Comparison of ENCODE assay signal across 9 mouse cellular contexts in the genomic region with DNA sequence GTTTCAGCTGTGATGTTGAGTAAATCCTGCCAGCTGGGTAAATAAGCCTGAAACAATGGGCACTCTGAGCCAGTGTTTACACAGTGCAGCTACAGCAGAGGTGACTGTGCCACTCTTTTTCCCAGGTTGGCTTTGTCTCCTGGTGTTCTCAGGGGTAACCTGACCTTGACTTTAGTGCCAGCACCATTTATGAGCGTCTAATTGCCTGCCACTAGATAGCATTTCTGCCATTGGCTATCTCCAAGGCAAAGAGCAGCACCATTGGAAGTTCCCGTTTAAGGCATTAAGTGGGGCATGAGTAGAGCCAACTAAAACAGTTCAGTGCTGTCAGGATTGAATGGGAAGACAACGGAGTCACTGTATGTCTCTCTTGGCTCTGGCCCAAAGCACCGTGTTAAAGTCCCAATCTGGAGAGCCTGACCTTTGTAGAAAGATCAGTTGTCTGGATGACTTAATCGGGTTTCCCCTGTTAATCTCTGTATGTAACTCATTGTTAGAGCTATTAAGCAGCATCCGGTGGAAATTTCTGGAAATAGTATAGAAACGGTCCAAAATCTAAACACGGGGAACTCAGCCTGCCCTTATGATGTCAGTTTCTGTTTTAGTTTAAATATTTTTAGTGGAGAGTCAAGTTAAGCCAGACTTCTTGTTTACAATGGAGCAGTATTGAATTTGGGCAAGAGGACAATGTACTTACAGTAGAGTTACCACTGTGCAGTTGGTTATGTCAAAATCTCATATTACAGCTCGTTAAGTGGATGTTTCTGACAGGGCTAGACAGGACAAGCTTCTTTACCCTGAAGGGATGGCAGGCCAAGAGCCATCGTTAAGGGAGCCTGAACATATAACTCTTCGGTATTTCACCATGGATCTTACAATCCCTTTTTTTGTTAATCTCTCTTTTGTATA. TPM values are rescaled to one million over a fixed set of nuclear protein-coding genes. Genes with fewer than 3 reads are reported as not detected.
DNase-seq lines count a peak whose midpoint lies in the region; ATAC-seq and TF ChIP-seq lines count a peak whose summit lies in the region.
"Had no signal": no experiment of that assay in that cellular context is flagged by ENCODE, and none has a peak within 500 bp of the region (broad histone marks: within the 10 kb centered on the region; RNA-seq: fewer than 3 reads in every experiment).

No protein-coding gene starts in this region.

- peak; percentile 27; the same call in 1 of the 2 replicates for ATAC-seq in forebrain, postnatal 0 days
- ATAC-seq in forebrain, embryonic 11.5 days (replicated peaks; ENCODE audit: low FRiP score), result no peak
- peak; percentile 66 for ATAC-seq in activated CD4-positive, CD25-positive, alpha-beta regulatory T cell, adult 4 months
- ATAC-seq in hindbrain, embryonic 13.5 days (ENCODE audit: low FRiP score), result peak; percentile 57; the same call in 1 of the 2 replicates
- no peak for ATAC-seq in megakaryocyte-erythroid progenitor cell, adult 5-6 weeks (replicated peaks; ENCODE audit: low FRiP score, low TSS enrichment, poor library complexity, severe bottlenecking)

- H3K27me3 ChIP-seq in forebrain, postnatal 0 days (ENCODE audit: insufficient read depth, low read length), result no peaks in the 10 kb centered on the region
- H3K27me3 ChIP-seq in forebrain, embryonic 11.5 days (ENCODE audit: control insufficient read depth, insufficient read depth, low read length), result no peaks in the 10 kb centered on the region
- no peaks in the 10 kb centered on the region for H3K27me3 ChIP-seq in hindbrain, embryonic 13.5 days
- H3K27me3 ChIP-seq: CH12.LX had no signal

- no peak for DNase-seq in forebrain, postnatal 0 days
- DNase-seq in forebrain, embryonic 11.5 days (ENCODE audit: low spot score), result no peak
- DNase-seq in lung, postnatal 4 days, result peak; percentile 27 to 42
- no peak for DNase-seq in spleen, postnatal 4 days (ENCODE audit: low spot score in 2 of 2)
- DNase-seq in layer of hippocampus, postnatal 36 days, result no peak

- H3K9ac ChIP-seq in forebrain, postnatal 0 days, result no peak overlapping the region
- H3K9ac ChIP-seq in forebrain, embryonic 11.5 days (ENCODE audit: low read length), result no peak overlapping the region
- no peak overlapping the region for H3K9ac ChIP-seq in hindbrain, embryonic 13.5 days

- H3K36me3 ChIP-seq in forebrain, postnatal 0 days (ENCODE audit: insufficient read depth), result no peaks in the 10 kb centered on the region
- no peaks in the 10 kb centered on the region for H3K36me3 ChIP-seq in forebrain, embryonic 11.5 days (ENCODE audit: control insufficient read depth, insufficient read depth, low read length)
- no peaks in the 10 kb centered on the region for H3K36me3 ChIP-seq in hindbrain, embryonic 13.5 days

- no peaks in the 10 kb centered on the region for H3K4me1 ChIP-seq in forebrain, postnatal 0 days (ENCODE audit: insufficient read depth)
- no peaks in the 10 kb centered on the region; the same call in 1 of the 2 replicates for H3K4me1 ChIP-seq in forebrain, embryonic 11.5 days (replicated peaks; ENCODE audit: control insufficient read depth, insufficient read depth, low read length)
- peaks cover 4% of the 10 kb centered on the region; the same call in 1 of the 2 replicates for H3K4me1 ChIP-seq in hindbrain, embryonic 13.5 days (replicated peaks)

- WGBS in forebrain, postnatal 0 days, result 25% methylated on average over 11 of the region's 11 CpGs
- WGBS in forebrain, embryonic 11.5 days, result 62% methylated on average over 11 of the region's 11 CpGs
- 63% methylated on average over 11 of the region's 11 CpGs for WGBS in hindbrain, embryonic 13.5 days

- H3K27ac ChIP-seq in forebrain, postnatal 0 days (ENCODE audit: low read depth, low read length), result no peak overlapping the region
- H3K27ac ChIP-seq in forebrain, embryonic 11.5 days (ENCODE audit: low read depth, low read length), result no peak overlapping the region
- no peak overlapping the region for H3K27ac ChIP-seq in hindbrain, embryonic 13.5 days

- H3K4me2 ChIP-seq in forebrain, postnatal 0 days (ENCODE audit: low read depth), result no peak overlapping the region
- H3K4me2 ChIP-seq in forebrain, embryonic 11.5 days (ENCODE audit: low read depth, low read length, severe bottlenecking), result no peak overlapping the region
- H3K4me2 ChIP-seq in hindbrain, embryonic 13.5 days, result no peak overlapping the region

- H3K9me3 ChIP-seq in forebrain, postnatal 0 days (ENCODE audit: low read length), result no peaks in the 10 kb centered on the region; the same call in 1 of the 2 replicates
- H3K9me3 ChIP-seq in forebrain, embryonic 11.5 days (ENCODE audit: control insufficient read depth, low read length), result no peaks in the 10 kb centered on the region
- H3K9me3 ChIP-seq in hindbrain, embryonic 13.5 days, result no peaks in the 10 kb centered on the region

- no peak for TF ChIP-seq CTCF in forebrain, postnatal 0 days (IDR thresholded peaks at IDR 0.05; ENCODE audit: low read depth)

- no peak overlapping the region for H3K4me3 ChIP-seq in forebrain, postnatal 0 days (ENCODE audit: low read depth, low read length)
- no peak overlapping the region for H3K4me3 ChIP-seq in forebrain, embryonic 11.5 days (ENCODE audit: low read depth, low read length)
- H3K4me3 ChIP-seq in hindbrain, embryonic 13.5 days, result no peak overlapping the region

RNA-seq across cellular contexts. Expression of gene Stat4, which starts 10.1 kb away (rescaled TPM):
- 0.46 and 0.81 TPM in 2 replicates for total RNA-seq in forebrain, postnatal 0 days (2014; rRNA removed)
- polyA plus RNA-seq in forebrain, postnatal 0 days (2015; fragmentation: Nextera tagmentation; extraction: Ambion mirVana), result 0.68 and 1.1 TPM in 2 replicates
- polyA plus RNA-seq in forebrain, embryonic 11.5 days (2014; fragmentation: Nextera tagmentation; extraction: Ambion mirVana), result 12.0 and 12.4 TPM in 2 replicates
- 100 to 1,000 TPM; 147 to 156 TPM for polyA plus RNA-seq in activated CD4-positive, CD25-positive, alpha-beta regulatory T cell, adult 4 months (2017; shearing (Covaris generic))
- 0.56 and 0.64 TPM in 2 replicates for polyA plus RNA-seq in hindbrain, embryonic 13.5 days (2015; fragmentation: Nextera tagmentation; extraction: Ambion mirVana)
- total RNA-seq in layer of hippocampus, postnatal 36 days (2021), result under 1 TPM; 0.46 to 0.67 TPM
- 9.1 and 12.6 TPM in 2 replicates for total RNA-seq in megakaryocyte-erythroid progenitor cell, adult 5-6 weeks (2014; fragmentation: Nextera tagmentation)
- 5.1 and 9.6 TPM in 2 replicates for total RNA-seq in megakaryocyte-erythroid progenitor cell, adult 5-6 weeks (2017)

Comparison
In these comparisons a context has a peak if more than half of its experiments do, and no peak if none do; other contexts are left out.
1. ATAC-seq: peak in forebrain, postnatal 0 days (single experiment), activated CD4-positive, CD25-positive, alpha-beta regulatory T cell, adult 4 months (single experiment) and hindbrain, embryonic 13.5 days (single experiment); none in forebrain, embryonic 11.5 days (single experiment) and megakaryocyte-erythroid progenitor cell, adult 5-6 weeks (single experiment).
2. DNase-seq: peak in lung, postnatal 4 days (2 of 2); none in forebrain, postnatal 0 days (single experiment), forebrain, embryonic 11.5 days (single experiment), spleen, postnatal 4 days (0 of 2) and layer of hippocampus, postnatal 36 days (0 of 2).
3. RNA of gene Stat4, which starts 10.1 kb away (polyA plus RNA-seq): 147 to 156 TPM in activated CD4-positive, CD25-positive, alpha-beta regulatory T cell, adult 4 months; 12.0 to 12.4 TPM in forebrain, embryonic 11.5 days, 0.68 to 1.1 TPM in forebrain, postnatal 0 days and 0.56 to 0.64 TPM in hindbrain, embryonic 13.5 days; every median in the first group is over 10 times any median in the second.